Mouse (Mus musculus): Measurements from ENCODE around the gene St3gal2. TPM values are rescaled to one million over a fixed set of nuclear protein-coding genes. Genes with fewer than 3 reads are reported as not detected.

The St3gal2 gene
- polyA plus RNA-seq, 1 experiment from 2014 or later = 25.2 TPM

- no peaks in the 10 kb centered on the region for H3K27me3 ChIP-seq
- 89% methylated on average over 3 of the region's 3 CpGs for WGBS
- no peak overlapping the region for H3K9ac ChIP-seq
- no peak overlapping the region for H3K27ac ChIP-seq (replicated peaks)
- no peak overlapping the region for H3K4me2 ChIP-seq
- H3K9me3 ChIP-seq = no peaks in the 10 kb centered on the region
- ATAC-seq (ENCODE audit: low read depth) = no peak
- H3K36me3 ChIP-seq = peaks cover 3% of the 10 kb centered on the region; the same call in 1 of the 2 replicates
- no peak overlapping the region for H3K4me3 ChIP-seq
- peaks cover 14% of the 10 kb centered on the region for H3K4me1 ChIP-seq (replicated peaks)
Measured at GRCm38 (mm10) chr8:110932444-110932843, 12.7 kb downstream of the St3gal2 start.

- WGBS = 96% methylated on average over 2 of the region's 2 CpGs
- Histone ChIP-seq H3K4me3 (no peak overlapping the region), H3K4me1 (replicated peaks) (peaks cover 13% of the 10 kb centered on the region), H3K4me2 (no peak overlapping the region), H3K27ac (replicated peaks) (no peak overlapping the region), H3K9ac (no peak overlapping the region), H3K9me3 (no peaks in the 10 kb centered on the region), H3K27me3 (no peaks in the 10 kb centered on the region), H3K36me3 (peaks cover 3% of the 10 kb centered on the region; the same call in 1 of the 2 replicates)
- ATAC-seq (ENCODE audit: low read depth) = no peak
Measured at GRCm38 (mm10) chr8:110933272-110933671, 13.6 kb downstream of the St3gal2 start.

- 96% methylated on average over 12 of the region's 12 CpGs for WGBS
Measured at GRCm38 (mm10) chr8:110936217-110936616, 16.5 kb downstream of the St3gal2 start.

GRCm38 (mm10) chr8:110938882-110939589, 19.3 kb downstream of the St3gal2 start:
- H3K4me1 ChIP-seq (replicated peaks) = peaks cover 19% of the 10 kb centered on the region
- ATAC-seq (ENCODE audit: low read depth) = no peak
- no peak overlapping the region for H3K27ac ChIP-seq (replicated peaks)
- WGBS = 81% methylated on average over 6 of the region's 6 CpGs
- no peak overlapping the region for H3K4me3 ChIP-seq
- no peaks in the 10 kb centered on the region for H3K9me3 ChIP-seq
- H3K4me2 ChIP-seq = no peak overlapping the region
- H3K9ac ChIP-seq = no peak overlapping the region
- H3K36me3 ChIP-seq = no peaks in the 10 kb centered on the region
- no peaks in the 10 kb centered on the region for H3K27me3 ChIP-seq

More at GRCm38 (mm10) chr8:110936217-110936616, 16.5 kb downstream of the St3gal2 start:
- peaks cover 5% of the 10 kb centered on the region for H3K4me1 ChIP-seq (replicated peaks)
- ATAC-seq (ENCODE audit: low read depth) = no peak
- no peak overlapping the region for H3K9ac ChIP-seq
- no peaks in the 10 kb centered on the region for H3K36me3 ChIP-seq
- H3K27me3 ChIP-seq = no peaks in the 10 kb centered on the region
- H3K4me2 ChIP-seq = no peak overlapping the region
- no peak overlapping the region for H3K4me3 ChIP-seq
- H3K9me3 ChIP-seq = no peaks in the 10 kb centered on the region
- no peak overlapping the region for H3K27ac ChIP-seq (replicated peaks)

- ATAC-seq (ENCODE audit: low read depth) = no peak
- no peak overlapping the region for H3K27ac ChIP-seq (replicated peaks)
- H3K4me2 ChIP-seq = no peak overlapping the region
- 92% methylated on average over 15 of the region's 15 CpGs for WGBS
- no peaks in the 10 kb centered on the region for H3K9me3 ChIP-seq
- H3K9ac ChIP-seq = no peak overlapping the region
- H3K4me3 ChIP-seq = no peak overlapping the region
- no peaks in the 10 kb centered on the region for H3K36me3 ChIP-seq
- peaks cover 19% of the 10 kb centered on the region for H3K4me1 ChIP-seq (replicated peaks)
- no peaks in the 10 kb centered on the region for H3K27me3 ChIP-seq
Measured at GRCm38 (mm10) chr8:110940682-110941452, 21.1 kb downstream of the St3gal2 start.

- Histone ChIP-seq H3K27me3 (no peaks in the 10 kb centered on the region), H3K9me3 (no peaks in the 10 kb centered on the region), H3K4me2 (no peak overlapping the region), H3K4me3 (no peak overlapping the region), H3K27ac (replicated peaks) (no peak overlapping the region), H3K36me3 (no peaks in the 10 kb centered on the region), H3K4me1 (replicated peaks) (peaks cover 19% of the 10 kb centered on the region), H3K9ac (no peak overlapping the region)
- WGBS = 54% methylated on average over 10 of the region's 10 CpGs
- 0 out of 2 replicates have a peak, but pooled peaks have one; percentile 19 for ATAC-seq (ENCODE audit: low read depth)
Measured at GRCm38 (mm10) chr8:110941453-110941948, 21.8 kb downstream of the St3gal2 start.

- Histone ChIP-seq H3K4me2 (no peak overlapping the region), H3K4me3 (no peak overlapping the region), H3K27me3 (no peaks in the 10 kb centered on the region), H3K9ac (no peak overlapping the region), H3K27ac (replicated peaks) (no peak overlapping the region), H3K9me3 (no peaks in the 10 kb centered on the region), H3K36me3 (no peaks in the 10 kb centered on the region), H3K4me1 (replicated peaks) (peaks cover 24% of the 10 kb centered on the region)
- no peak for ATAC-seq (ENCODE audit: low read depth)
- WGBS = 87% methylated on average over 7 of the region's 7 CpGs
Measured at GRCm38 (mm10) chr8:110944276-110944876, 24.7 kb downstream of the St3gal2 start.

GRCm38 (mm10) chr8:110945716-110946115, 26.0 kb downstream of the St3gal2 start:
- no peaks in the 10 kb centered on the region for H3K27me3 ChIP-seq
- H3K9me3 ChIP-seq = no peaks in the 10 kb centered on the region
- WGBS = 80% methylated on average over 4 of the region's 4 CpGs
- no peak overlapping the region for H3K9ac ChIP-seq
- no peaks in the 10 kb centered on the region for H3K36me3 ChIP-seq
- no peak overlapping the region for H3K4me3 ChIP-seq
- H3K4me1 ChIP-seq (replicated peaks) = peaks cover 30% of the 10 kb centered on the region
- no peak for ATAC-seq (ENCODE audit: low read depth)
- H3K27ac ChIP-seq (replicated peaks) = no peak overlapping the region
- H3K4me2 ChIP-seq = no peak overlapping the region

- peak; percentile 92 for ATAC-seq (ENCODE audit: low read depth)
- H3K36me3 ChIP-seq = 0 out of 2 replicates have a peak, but pooled peaks cover 4% of the 10 kb centered on the region
- H3K9me3 ChIP-seq = no peaks in the 10 kb centered on the region
- no peak overlapping the region for H3K4me3 ChIP-seq
- no peaks in the 10 kb centered on the region for H3K27me3 ChIP-seq
- WGBS = 58% methylated on average over 17 of the region's 17 CpGs
- peak overlapping the region; percentile 71 for H3K27ac ChIP-seq (replicated peaks)
- peak overlapping the region; percentile 36 for H3K4me2 ChIP-seq
- H3K4me1 ChIP-seq (replicated peaks) = peaks cover 11% of the 10 kb centered on the region
- no peak overlapping the region for H3K9ac ChIP-seq
Measured at GRCm38 (mm10) chr8:110950065-110950484, 30.4 kb downstream of the St3gal2 start.

- peaks cover 23% of the 10 kb centered on the region for H3K4me1 ChIP-seq (replicated peaks)
- H3K9me3 ChIP-seq = no peaks in the 10 kb centered on the region
- no peak for ATAC-seq (ENCODE audit: low read depth)
- WGBS = 77% methylated on average over 8 of the region's 8 CpGs
- peaks cover 34% of the 10 kb centered on the region for H3K36me3 ChIP-seq
- no peak overlapping the region for H3K4me3 ChIP-seq
- H3K9ac ChIP-seq = no peak overlapping the region
- no peaks in the 10 kb centered on the region for H3K27me3 ChIP-seq
- H3K27ac ChIP-seq (replicated peaks) = no peak overlapping the region
- H3K4me2 ChIP-seq = no peak overlapping the region
Measured at GRCm38 (mm10) chr8:110954776-110955175, 35.1 kb downstream of the St3gal2 start.

- no peaks in the 10 kb centered on the region for H3K9me3 ChIP-seq
- H3K4me3 ChIP-seq = no peak overlapping the region
- 80% methylated on average over 15 of the region's 15 CpGs for WGBS
- no peak overlapping the region for H3K4me2 ChIP-seq
- H3K9ac ChIP-seq = no peak overlapping the region
- no peaks in the 10 kb centered on the region for H3K27me3 ChIP-seq
- peaks cover 17% of the 10 kb centered on the region for H3K4me1 ChIP-seq (replicated peaks)
- peak overlapping the region; percentile 65; the same call in 1 of the 2 replicates for H3K27ac ChIP-seq (replicated peaks)
- no peak for ATAC-seq (ENCODE audit: low read depth)
- H3K36me3 ChIP-seq = peaks cover 41% of the 10 kb centered on the region
Measured at GRCm38 (mm10) chr8:110956619-110957450, 37.1 kb downstream of the St3gal2 start.

Measured in neural tube, embryonic 13.5 days (tissue).